Mouse (Mus musculus): ENCODE data around the gene Asb10. TPM values are rescaled to one million over a fixed set of nuclear protein-coding genes. Genes with fewer than 3 reads are reported as not detected.

Asb10 gene
- polyA plus RNA-seq, 1 experiment from 2014 or later, result 0.07 TPM

- Histone ChIP-seq H3K36me3 (replicated peaks) (no peaks in the 10 kb centered on the region), H3K27ac (replicated peaks) (no peak overlapping the region), H3K9me3 (replicated peaks) (no peaks in the 10 kb centered on the region), H3K4me1 (replicated peaks) (no peaks in the 10 kb centered on the region), H3K9ac (no peak overlapping the region), H3K4me3 (replicated peaks) (no peak overlapping the region), H3K27me3 (peaks cover 25% of the 10 kb centered on the region), H3K4me2 (no peak overlapping the region)
- 37% methylated on average over 11 of the region's 11 CpGs for WGBS (ENCODE audit: insufficient replicate concordance)
- no peak for ATAC-seq (ENCODE audit: insufficient read depth)
Observed at GRCm38 (mm10) chr5:24510635-24511034, 30.1 kb downstream of the Asb10 start.

- peaks cover 39% of the 10 kb centered on the region for H3K27me3 ChIP-seq
Observed at GRCm38 (mm10) chr5:24508406-24508805, 32.4 kb downstream of the Asb10 start.

GRCm38 (mm10) chr5:24505513-24505912 is 35.3 kb downstream of the Asb10 start:
- WGBS (ENCODE audit: insufficient replicate concordance), result 9% methylated on average over 2 of the region's 2 CpGs
- no peaks in the 10 kb centered on the region for H3K9me3 ChIP-seq (replicated peaks)

More at GRCm38 (mm10) chr5:24508406-24508805, 32.4 kb downstream of the Asb10 start:
- Histone ChIP-seq H3K4me3 (replicated peaks) (no peak overlapping the region), H3K4me2 (no peak overlapping the region), H3K9me3 (replicated peaks) (no peaks in the 10 kb centered on the region), H3K9ac (no peak overlapping the region), H3K4me1 (replicated peaks) (peaks cover 7% of the 10 kb centered on the region; the same call in 1 of the 2 replicates), H3K36me3 (replicated peaks) (no peaks in the 10 kb centered on the region), H3K27ac (replicated peaks) (no peak overlapping the region)
- 73% methylated on average over 7 of the region's 7 CpGs for WGBS (ENCODE audit: insufficient replicate concordance)
- no peak for ATAC-seq (ENCODE audit: insufficient read depth)

DNA sequence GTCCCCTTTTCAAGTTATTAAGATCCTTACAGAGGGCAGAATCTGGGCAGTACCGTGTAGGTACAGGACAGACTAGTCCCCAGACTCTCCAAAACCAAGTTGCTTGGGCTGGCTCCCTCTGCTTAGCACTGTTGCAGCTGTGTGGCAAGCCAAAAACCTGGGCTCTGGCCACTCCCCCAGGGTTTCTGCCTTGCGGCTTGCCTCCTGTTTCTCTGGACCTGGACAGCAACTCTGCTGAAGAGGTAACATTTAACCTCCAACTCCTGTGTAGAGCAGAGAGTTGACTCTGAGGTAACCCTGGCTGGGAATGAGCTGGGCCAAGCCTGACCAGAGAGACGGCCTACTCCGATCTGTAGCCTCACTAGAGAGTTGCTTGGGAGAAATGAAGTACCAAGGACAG is 38.0 kb downstream of the Asb10 start:
- Histone ChIP-seq H3K4me2 (no peak overlapping the region), H3K4me1 (replicated peaks) (peaks cover 7% of the 10 kb centered on the region; the same call in 1 of the 2 replicates), H3K27me3 (peaks cover 31% of the 10 kb centered on the region), H3K4me3 (replicated peaks) (no peak overlapping the region), H3K9ac (no peak overlapping the region), H3K9me3 (replicated peaks) (no peaks in the 10 kb centered on the region), H3K36me3 (replicated peaks) (peaks cover 39% of the 10 kb centered on the region), H3K27ac (replicated peaks) (no peak overlapping the region)
- WGBS (ENCODE audit: insufficient replicate concordance), result 75% methylated on average over 4 of the region's 4 CpGs
- no peak for ATAC-seq (ENCODE audit: insufficient read depth)

More at GRCm38 (mm10) chr5:24505513-24505912, 35.3 kb downstream of the Asb10 start:
- no peak overlapping the region for H3K9ac ChIP-seq
- H3K4me1 ChIP-seq (replicated peaks), result peaks cover 7% of the 10 kb centered on the region; the same call in 1 of the 2 replicates
- ATAC-seq (ENCODE audit: insufficient read depth), result no peak
- H3K4me2 ChIP-seq, result no peak overlapping the region
- H3K27ac ChIP-seq (replicated peaks), result no peak overlapping the region
- H3K4me3 ChIP-seq (replicated peaks), result no peak overlapping the region
- H3K36me3 ChIP-seq (replicated peaks), result peaks cover 14% of the 10 kb centered on the region
- peaks cover 31% of the 10 kb centered on the region for H3K27me3 ChIP-seq

DNA sequence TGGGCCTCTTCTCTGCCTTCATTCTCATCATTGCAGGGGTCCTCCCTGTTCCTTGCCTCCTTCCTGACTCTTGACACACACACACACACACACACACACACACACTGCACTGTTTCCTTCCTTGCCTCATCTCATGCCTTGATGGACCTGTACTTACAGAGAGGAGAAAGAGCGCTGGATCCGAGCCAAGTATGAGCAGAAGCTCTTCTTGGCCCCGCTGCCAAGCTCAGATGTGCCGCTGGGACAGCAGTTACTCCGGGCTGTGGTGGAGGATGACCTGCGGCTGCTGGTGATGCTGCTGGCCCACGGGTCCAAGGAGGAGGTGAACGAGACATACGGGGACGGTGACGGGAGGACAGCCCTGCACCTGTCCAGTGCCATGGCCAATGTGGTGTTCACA is 39.9 kb downstream of the Asb10 start:
- Histone ChIP-seq H3K9ac (no peak overlapping the region), H3K4me2 (no peak overlapping the region), H3K27me3 (peaks cover 22% of the 10 kb centered on the region), H3K9me3 (replicated peaks) (no peaks in the 10 kb centered on the region), H3K36me3 (replicated peaks) (peaks cover 48% of the 10 kb centered on the region), H3K4me3 (replicated peaks) (no peak overlapping the region), H3K4me1 (replicated peaks) (peaks cover 7% of the 10 kb centered on the region; the same call in 1 of the 2 replicates), H3K27ac (replicated peaks) (no peak overlapping the region)
- ATAC-seq (ENCODE audit: insufficient read depth), result no peak
- 83% methylated on average over 11 of the region's 11 CpGs for WGBS (ENCODE audit: insufficient replicate concordance)

- H3K4me1 ChIP-seq (replicated peaks), result no peaks in the 10 kb centered on the region
- H3K27me3 ChIP-seq, result peaks cover 5% of the 10 kb centered on the region
- H3K27ac ChIP-seq (replicated peaks), result no peak overlapping the region
- no peak for ATAC-seq (ENCODE audit: insufficient read depth)
- peaks cover 63% of the 10 kb centered on the region for H3K36me3 ChIP-seq (replicated peaks)
- H3K9me3 ChIP-seq (replicated peaks), result no peaks in the 10 kb centered on the region
- no peak overlapping the region for H3K4me3 ChIP-seq (replicated peaks)
- no peak overlapping the region for H3K9ac ChIP-seq
- no peak overlapping the region for H3K4me2 ChIP-seq
- 87% methylated on average over 10 of the region's 10 CpGs for WGBS (ENCODE audit: insufficient replicate concordance)
Observed at GRCm38 (mm10) chr5:24499113-24499512, 41.7 kb downstream of the Asb10 start.

GRCm38 (mm10) chr5:24497526-24497925 is 43.3 kb downstream of the Asb10 start:
- H3K9ac ChIP-seq, result no peak overlapping the region
- H3K27ac ChIP-seq (replicated peaks), result no peak overlapping the region
- H3K4me3 ChIP-seq (replicated peaks), result no peak overlapping the region
- H3K27me3 ChIP-seq, result no peaks in the 10 kb centered on the region
- H3K9me3 ChIP-seq (replicated peaks), result no peaks in the 10 kb centered on the region
- peaks cover 78% of the 10 kb centered on the region for H3K36me3 ChIP-seq (replicated peaks)
- no peak overlapping the region for H3K4me2 ChIP-seq
- no peaks in the 10 kb centered on the region for H3K4me1 ChIP-seq (replicated peaks)
- ATAC-seq (ENCODE audit: insufficient read depth), result no peak
- 85% methylated on average over 12 of the region's 12 CpGs for WGBS (ENCODE audit: insufficient replicate concordance)

- ATAC-seq (ENCODE audit: insufficient read depth), result no peak
- Histone ChIP-seq H3K4me2 (no peak overlapping the region), H3K27ac (replicated peaks) (no peak overlapping the region), H3K9ac (no peak overlapping the region), H3K9me3 (replicated peaks) (no peaks in the 10 kb centered on the region), H3K4me3 (replicated peaks) (no peak overlapping the region), H3K36me3 (replicated peaks) (peaks cover 84% of the 10 kb centered on the region), H3K27me3 (no peaks in the 10 kb centered on the region), H3K4me1 (replicated peaks) (no peaks in the 10 kb centered on the region)
- WGBS (ENCODE audit: insufficient replicate concordance), result 81% methylated on average over 6 of the region's 6 CpGs
Observed at GRCm38 (mm10) chr5:24496756-24497155, 44.0 kb downstream of the Asb10 start.

GRCm38 (mm10) chr5:24495019-24495418 is 45.8 kb downstream of the Asb10 start:
- 85% methylated on average over 15 of the region's 15 CpGs for WGBS (ENCODE audit: insufficient replicate concordance)
- no peak for ATAC-seq (ENCODE audit: insufficient read depth)
- Histone ChIP-seq H3K27ac (replicated peaks) (no peak overlapping the region), H3K4me3 (replicated peaks) (no peak overlapping the region), H3K4me2 (no peak overlapping the region), H3K9me3 (replicated peaks) (no peaks in the 10 kb centered on the region), H3K4me1 (replicated peaks) (no peaks in the 10 kb centered on the region), H3K27me3 (no peaks in the 10 kb centered on the region), H3K36me3 (replicated peaks) (peaks cover 81% of the 10 kb centered on the region), H3K9ac (no peak overlapping the region)

GRCm38 (mm10) chr5:24492546-24493285 is 48.1 kb downstream of the Asb10 start:
- Histone ChIP-seq H3K4me2 (no peak overlapping the region), H3K4me1 (replicated peaks) (no peaks in the 10 kb centered on the region), H3K27me3 (no peaks in the 10 kb centered on the region), H3K4me3 (replicated peaks) (no peak overlapping the region), H3K36me3 (replicated peaks) (peaks cover 83% of the 10 kb centered on the region), H3K9ac (no peak overlapping the region), H3K9me3 (replicated peaks) (no peaks in the 10 kb centered on the region), H3K27ac (replicated peaks) (no peak overlapping the region)
- ATAC-seq (ENCODE audit: insufficient read depth), result no peak
- WGBS (ENCODE audit: insufficient replicate concordance), result 77% methylated on average over 16 of the region's 16 CpGs

DNA sequence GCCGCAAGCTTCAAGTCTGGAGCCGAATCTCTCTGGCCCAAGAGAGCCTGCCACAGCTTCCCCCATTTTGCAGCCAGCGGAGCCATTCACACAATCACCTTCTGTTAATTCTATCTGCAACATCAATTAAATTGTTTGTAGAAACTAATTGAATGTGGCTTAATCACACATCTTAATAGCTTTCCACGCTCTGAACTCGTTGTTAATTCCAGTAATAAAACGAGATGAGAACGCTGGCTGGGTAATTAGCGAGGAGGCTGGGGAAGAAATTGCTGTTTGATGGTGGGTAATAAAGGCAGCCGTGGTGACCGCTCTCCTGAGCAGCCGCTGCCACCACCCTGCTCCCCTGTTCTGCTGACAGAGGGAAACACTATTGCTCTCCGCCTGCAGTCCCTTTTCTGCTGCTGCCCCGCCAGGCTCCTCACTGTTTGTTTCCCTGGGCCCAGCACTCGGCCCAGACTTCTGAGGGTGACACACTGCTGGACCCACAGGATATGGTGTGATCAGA is 50.3 kb downstream of the Asb10 start:
- no peaks in the 10 kb centered on the region for H3K27me3 ChIP-seq
- H3K4me1 ChIP-seq (replicated peaks), result 0 out of 2 replicates have a peak, but pooled peaks cover 6% of the 10 kb centered on the region
- no peaks in the 10 kb centered on the region for H3K9me3 ChIP-seq (replicated peaks)
- H3K9ac ChIP-seq, result no peak overlapping the region
- no peak overlapping the region for H3K4me3 ChIP-seq (replicated peaks)
- ATAC-seq (ENCODE audit: insufficient read depth), result no peak
- 80% methylated on average over 14 of the region's 14 CpGs for WGBS (ENCODE audit: insufficient replicate concordance)
- H3K36me3 ChIP-seq (replicated peaks), result peaks cover 84% of the 10 kb centered on the region
- H3K4me2 ChIP-seq, result no peak overlapping the region
- no peak overlapping the region for H3K27ac ChIP-seq (replicated peaks)

All from liver, embryonic 15.5 days (tissue).